Mouse (Mus musculus) left cerebral cortex, adult 18-20 months (tissue): ENCODE data around the gene Stam. TPM values are rescaled to one million over a fixed set of nuclear protein-coding genes. Genes with fewer than 3 reads are reported as not detected.

Source experiments
- DNase-seq, 2 experiments: peaks; one replicate each; pipeline ENCODE4 v3.0.0; 2021 to 2022; ENCODE audit warnings: low spot score in 2 of 2, mixed read lengths in 1 of 2
- total RNA-seq, 2 experiments: library from RNA; stranded (reverse); gene quantifications; 2 replicates each; pipeline ENCODE4 v1.2.3; 2021

Gene Stam
- total RNA-seq, 2 experiments from 2014 or later = 92.2 to 92.6 TPM

GRCm38 (mm10) chr2:14103924-14104323, 30.0 kb downstream of the Stam start:
- no peak for DNase-seq

DNA sequence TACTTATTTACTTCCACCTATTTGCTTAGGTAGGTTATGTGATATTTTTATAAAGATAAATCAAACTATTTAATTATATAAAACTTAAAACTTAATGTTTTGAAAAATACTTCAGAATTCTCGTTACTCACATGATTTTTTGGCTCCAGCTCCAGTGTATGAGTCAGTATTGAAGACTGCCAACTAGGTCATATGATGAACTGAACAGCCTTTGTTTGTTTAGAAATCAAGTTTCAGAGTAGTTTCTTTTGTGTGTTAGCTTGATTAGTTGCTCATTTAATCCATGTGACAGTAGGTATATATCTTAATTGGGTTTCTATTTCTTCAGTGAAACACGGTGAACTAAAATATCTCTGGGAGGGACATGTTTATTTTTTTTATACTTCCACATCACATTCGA, 33.8 kb downstream of the Stam start:
- no peak for DNase-seq

- no peak for DNase-seq
Measured at GRCm38 (mm10) chr2:14126387-14126786, 52.5 kb downstream of the Stam start.

- DNase-seq = no peak
Measured at GRCm38 (mm10) chr2:14127629-14128028, 53.7 kb downstream of the Stam start.

- DNase-seq = no peak
Measured at GRCm38 (mm10) chr2:14130641-14131339, 56.9 kb downstream of the Stam start.

DNA sequence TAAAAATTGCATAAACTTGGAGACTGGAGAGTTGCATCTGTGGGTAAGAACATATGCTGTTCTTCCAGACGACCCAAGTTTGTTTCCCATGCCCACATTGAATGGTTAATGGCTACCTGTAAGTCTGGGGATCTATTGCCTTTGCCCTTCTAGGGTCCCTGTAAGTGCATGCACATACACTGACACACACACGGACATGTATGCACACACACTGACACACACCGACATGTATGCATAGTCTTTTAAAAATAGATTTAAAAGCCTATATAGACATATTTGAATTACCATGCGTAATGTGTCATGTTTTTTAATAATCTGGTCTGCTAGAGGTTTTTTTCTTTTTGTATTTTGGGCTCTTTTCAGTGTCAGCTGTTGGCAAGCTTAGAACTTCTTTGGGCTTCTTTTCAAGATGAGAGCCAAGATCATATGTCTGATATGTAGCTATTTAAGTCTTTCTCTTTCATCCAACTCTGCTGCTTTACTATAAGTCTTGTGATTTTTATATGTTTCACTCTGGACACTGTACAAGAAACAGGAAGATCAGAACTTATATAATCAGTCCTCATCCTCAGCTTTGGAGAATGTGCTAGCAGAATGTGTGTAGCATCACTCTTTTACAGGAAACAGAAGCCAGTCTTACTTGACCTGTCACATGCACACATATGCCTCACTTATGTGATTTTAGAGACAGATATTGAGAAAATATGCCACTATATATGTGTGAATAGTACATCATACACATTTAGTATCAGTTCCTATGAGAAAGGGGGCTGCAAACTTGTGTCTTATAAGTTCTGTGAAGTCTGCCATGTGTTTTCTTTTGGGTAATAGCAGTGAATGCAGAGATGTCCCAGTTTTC, 58.8 kb downstream of the Stam start:
- DNase-seq = no peak

DNA sequence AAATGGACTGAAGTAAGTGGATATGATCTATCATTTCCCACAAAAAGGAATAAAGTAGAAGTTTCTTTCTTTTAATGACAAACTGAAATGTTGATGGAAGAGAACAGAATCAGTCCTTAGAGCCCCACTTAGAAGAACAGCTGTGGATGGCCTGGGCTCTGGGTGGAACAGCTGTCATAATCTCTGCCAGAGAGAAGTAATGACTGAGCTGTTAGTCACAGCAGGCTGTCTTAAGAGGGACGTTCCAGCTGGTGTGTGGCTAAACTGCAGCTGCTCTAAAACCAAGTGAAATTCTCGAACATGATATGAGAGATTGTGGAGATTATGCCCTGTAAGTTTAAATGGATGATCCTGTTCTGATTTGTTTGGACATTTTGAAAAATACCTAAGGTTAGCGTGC, 63.0 kb downstream of the Stam start:
- DNase-seq = no peak

DNA sequence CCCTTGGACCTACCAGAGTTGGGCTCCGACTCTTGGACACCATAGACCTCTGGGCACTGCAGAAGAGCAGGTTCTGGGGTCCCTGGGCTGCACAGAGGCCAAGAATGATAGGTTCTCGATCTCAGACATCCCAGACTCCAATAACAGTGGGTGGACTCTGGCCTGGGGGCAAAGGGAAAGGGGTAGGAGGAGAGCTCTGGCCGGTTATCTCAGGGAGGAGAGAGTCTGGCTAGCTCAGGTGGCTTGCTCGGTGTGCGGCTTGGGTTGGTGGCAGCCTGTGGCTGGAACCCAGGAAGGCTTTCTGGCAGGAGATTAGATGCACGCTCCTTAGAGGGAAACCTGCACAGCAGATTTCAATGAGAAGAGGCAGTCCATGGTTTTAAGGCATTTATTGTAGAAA, 65.7 kb downstream of the Stam start:
- DNase-seq = no peak

DNA sequence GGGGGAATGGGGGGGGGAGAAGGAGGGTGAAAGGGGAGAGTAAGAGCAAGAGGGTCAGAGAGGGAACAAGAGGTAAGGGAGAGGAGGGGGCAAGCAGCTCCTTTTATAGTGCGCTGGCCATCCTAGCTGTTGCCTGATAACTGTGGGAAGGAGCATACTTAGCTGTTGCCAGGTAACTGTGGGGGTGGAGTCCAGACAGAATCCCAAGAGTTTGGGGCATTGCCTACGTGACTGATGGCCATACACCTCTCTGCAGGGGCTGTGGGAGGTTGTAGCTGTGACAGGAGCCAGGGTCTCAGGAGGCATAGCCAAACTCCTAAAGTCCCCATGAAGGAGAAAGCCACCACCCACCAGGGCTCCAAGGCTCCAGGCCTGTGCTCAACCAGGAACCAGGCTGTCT, 66.1 kb downstream of the Stam start:
- DNase-seq = no peak

GRCm38 (mm10) chr2:14145311-14145710, 71.4 kb downstream of the Stam start:
- no peak for DNase-seq

- no peak for DNase-seq
Measured at GRCm38 (mm10) chr2:14146913-14147312, 73.0 kb downstream of the Stam start.

GRCm38 (mm10) chr2:14150829-14151228, 76.9 kb downstream of the Stam start:
- DNase-seq = no peak

- no peak for DNase-seq
Measured at GRCm38 (mm10) chr2:14151854-14152253, 78.0 kb downstream of the Stam start.

GRCm38 (mm10) chr2:14159047-14159446, 85.1 kb downstream of the Stam start:
- no peak for DNase-seq

- DNase-seq = no peak
Measured at GRCm38 (mm10) chr2:14159756-14160155, 85.9 kb downstream of the Stam start.

GRCm38 (mm10) chr2:14164459-14165030, 90.6 kb downstream of the Stam start:
- no peak for DNase-seq

DNA sequence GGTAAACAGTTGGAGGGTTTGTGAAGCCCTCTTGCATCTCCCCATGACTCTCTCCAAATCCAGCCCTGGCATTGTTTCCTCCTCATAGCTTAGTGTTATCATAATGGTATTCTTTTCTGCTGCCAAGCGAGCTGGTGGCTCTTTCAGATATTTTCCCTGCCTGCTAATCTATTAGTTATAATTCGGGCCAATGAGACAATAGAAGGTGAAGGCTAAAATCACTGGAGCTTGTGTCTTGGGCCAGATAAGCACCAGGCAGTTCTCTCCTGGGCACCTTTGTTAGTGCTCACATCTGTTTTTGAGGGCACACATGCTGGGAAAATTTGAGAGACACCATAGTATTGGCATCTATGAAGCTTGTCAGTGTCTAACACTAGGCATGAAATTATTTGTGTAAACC, 91.2 kb downstream of the Stam start:
- DNase-seq = no peak

DNA sequence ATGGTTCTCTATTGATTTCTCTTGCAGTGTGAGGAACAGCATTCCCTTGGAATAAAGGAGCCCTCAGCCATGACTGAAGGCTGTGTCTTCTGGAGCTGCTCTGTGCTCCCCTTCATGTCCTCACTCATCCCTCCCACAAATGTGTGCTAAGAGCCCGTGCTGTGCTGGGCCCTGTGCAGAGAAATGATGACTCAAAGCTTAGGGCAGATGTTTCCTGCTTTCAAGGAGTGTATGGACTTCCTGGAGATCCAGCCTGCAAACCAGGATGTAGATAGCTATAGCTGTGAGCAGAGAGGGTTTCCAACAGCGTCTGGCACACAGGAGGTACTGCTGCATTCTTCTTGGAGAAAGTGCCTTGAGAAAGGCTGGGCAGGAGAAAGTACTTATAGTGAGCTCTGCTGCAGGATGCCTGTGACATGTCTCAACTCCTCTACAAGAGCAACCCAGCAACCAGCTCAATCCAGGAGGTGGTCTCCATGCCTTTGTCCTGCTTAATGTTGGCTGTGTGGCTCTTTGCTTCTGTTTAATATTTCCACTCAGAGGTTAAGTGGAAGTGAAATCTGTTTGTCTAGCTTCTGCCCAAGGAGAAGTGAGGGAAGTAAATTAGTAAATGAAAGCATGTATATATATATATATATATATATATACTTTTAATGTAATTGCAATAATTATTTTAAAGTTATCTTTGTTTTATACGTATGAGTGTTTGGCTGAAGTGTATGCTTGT, 91.9 kb downstream of the Stam start:
- DNase-seq = no peak

DNA sequence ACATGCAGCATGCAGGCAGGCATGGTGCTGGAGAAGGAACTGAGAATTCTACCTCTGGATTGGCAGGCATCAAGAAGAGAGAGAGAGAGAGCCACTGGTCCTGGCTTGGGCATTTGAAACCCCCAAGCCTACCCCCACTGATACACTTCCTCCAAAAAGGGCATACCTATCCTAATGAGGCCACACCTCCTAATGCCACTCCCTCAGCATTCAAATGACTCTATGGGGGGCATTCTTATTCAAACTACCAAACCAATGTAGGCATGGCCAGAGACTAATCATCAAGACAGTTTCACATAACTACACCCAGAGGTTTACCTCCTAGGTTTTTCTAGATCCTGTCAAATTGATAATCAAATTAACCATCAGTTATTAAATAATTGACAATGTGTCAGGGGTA, 93.8 kb downstream of the Stam start:
- no peak for DNase-seq

GRCm38 (mm10) chr2:14174334-14174733, 100.4 kb downstream of the Stam start, which contains the start of gene Tmem236:
Gene Tmem236, plus strand, starts transcription at chr2:14174523.
- DNase-seq = no peak

- DNase-seq = no peak
Measured at GRCm38 (mm10) chr2:14176460-14177193, 102.7 kb downstream of the Stam start.
